Mouse (Mus musculus) spleen, postnatal 36 days (tissue): ENCODE results near the gene Nt5dc1.
A peak's percentile ranks its signal among the peaks of the same experiment; 100 is the strongest.
"Not testable (repeated sequence)": the region's sequence is repeated elsewhere in the genome, so short reads cannot be mapped to it uniquely, and the experiment has no call there.

Experiments used
- DNase-seq, 2 experiments: peaks; one replicate each; pipeline ENCODE4 v3.0.0; 2022; ENCODE audit warnings: low spot score in 2 of 2, mixed read lengths in 1 of 2

The Nt5dc1 gene

DNA sequence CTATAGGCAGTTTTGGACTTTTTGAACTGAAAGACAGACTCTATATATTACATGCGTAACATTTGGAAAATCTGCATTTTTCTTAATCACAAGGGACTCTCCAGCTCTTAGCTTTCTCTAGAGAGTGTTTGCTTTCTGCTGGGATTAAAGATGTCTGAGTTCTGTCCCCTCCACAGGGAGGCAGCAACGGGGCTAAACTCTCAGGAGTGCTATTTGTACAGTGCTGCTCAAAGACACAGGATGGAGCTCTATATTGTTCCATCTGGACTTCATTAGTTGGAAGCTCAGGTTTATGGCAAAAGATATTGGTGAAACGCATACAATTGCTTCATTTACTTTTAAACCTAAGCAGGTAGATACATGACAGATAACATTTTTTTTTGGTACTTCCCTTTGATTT lies 105.8 kb downstream of the Nt5dc1 start:
- no peak for DNase-seq

DNA sequence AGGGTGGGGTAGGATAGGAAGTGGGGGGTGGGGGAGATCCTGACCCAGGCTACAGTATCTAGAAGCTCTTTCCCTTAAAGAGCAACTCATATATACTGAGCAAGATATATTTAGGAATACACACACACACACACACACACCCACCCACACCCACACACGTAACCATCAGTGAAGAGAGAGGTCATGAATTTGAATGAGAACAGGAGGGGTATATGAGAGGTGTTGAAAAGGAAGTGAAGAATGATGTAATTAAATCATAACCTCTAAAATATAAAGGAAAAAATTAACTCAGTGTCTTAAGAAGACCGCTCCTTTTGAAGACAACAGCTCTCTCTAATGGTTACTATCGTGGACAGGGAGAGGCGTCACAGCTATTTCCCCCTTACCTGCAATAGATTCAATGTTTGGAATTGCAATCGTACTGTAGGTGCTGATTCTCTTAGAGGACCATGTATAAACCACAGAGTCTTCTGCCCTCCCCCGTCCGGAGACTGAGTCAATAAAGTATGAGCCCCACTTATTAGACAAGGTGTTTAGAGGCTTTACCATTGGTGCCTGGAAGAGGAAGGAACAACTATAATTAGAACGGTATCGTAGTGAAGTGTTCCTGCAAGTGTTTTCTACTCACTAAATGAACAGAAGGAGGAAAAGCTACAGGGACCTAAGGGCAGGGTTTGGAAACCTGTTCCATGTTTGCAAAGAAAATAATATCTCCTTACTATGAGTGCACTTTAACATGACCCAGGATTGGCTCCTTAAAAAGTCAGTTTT lies 108.3 kb downstream of the Nt5dc1 start:
- no peak for DNase-seq

DNA sequence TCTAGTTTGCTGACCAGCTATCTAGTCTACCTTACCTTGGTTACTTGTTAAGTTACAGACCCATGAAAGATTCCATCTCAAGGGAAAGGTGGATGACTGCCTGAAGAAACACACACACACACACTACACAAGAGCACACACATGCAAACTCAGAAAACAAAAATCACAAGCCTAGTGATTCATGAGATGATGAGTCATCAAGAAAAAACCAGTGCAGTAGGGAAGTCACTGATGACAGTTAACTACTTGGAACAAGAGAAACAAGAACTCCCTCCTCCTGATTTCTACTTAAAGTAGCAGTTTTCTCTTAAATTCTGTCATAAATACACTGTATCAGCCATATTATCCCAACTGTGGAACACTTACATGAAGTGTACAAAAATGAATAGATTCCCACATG lies 111.3 kb downstream of the Nt5dc1 start:
- no peak for DNase-seq

DNA sequence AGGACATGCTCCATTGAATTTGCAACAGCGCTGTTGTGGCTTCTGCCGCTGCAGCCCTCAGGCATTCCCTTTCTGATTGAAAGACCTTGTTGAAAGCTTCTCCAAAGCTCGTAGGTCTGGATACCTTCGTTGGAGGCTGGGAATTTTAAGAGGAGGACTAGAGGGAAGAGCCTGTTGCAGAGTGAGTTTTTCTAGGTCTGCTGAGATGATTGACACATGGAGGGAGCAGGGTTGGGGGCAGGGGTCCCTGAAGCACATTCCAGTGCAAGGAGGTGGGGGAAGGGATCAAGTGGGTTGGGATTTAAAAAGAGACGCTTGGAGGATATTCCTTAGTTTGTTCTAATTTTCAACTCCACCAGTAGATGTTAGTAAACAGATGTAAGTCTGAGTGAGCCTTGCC lies 118.0 kb downstream of the Nt5dc1 start:
- no peak for DNase-seq

DNA sequence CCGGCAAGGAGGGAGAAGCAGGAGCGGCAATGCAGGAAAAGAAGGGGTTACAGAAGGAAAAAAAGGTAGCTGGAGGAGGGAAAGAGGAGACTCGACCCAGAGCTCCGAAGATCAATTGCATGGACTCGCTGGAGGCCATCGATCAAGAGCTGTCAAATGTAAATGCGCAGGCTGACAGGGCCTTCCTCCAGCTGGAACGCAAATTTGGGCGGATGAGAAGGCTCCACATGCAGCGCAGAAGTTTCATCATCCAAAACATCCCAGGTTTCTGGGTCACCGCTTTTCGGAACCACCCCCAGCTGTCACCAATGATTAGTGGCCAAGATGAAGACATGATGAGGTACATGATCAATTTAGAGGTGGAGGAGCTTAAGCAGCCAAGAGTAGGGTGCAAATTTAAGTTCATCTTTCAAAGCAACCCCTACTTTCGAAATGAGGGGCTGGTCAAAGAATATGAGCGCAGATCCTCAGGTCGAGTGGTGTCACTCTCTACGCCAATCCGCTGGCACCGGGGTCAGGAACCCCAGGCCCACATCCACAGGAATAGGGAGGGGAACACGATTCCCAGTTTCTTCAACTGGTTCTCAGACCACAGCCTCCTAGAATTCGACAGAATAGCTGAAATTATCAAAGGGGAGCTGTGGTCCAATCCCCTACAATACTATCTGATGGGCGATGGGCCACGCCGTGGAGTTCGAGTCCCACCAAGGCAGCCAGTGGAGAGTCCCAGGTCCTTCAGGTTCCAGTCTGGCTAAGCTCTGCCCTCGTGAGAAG lies 120.2 kb downstream of the Nt5dc1 start:
- no peak for DNase-seq

DNA sequence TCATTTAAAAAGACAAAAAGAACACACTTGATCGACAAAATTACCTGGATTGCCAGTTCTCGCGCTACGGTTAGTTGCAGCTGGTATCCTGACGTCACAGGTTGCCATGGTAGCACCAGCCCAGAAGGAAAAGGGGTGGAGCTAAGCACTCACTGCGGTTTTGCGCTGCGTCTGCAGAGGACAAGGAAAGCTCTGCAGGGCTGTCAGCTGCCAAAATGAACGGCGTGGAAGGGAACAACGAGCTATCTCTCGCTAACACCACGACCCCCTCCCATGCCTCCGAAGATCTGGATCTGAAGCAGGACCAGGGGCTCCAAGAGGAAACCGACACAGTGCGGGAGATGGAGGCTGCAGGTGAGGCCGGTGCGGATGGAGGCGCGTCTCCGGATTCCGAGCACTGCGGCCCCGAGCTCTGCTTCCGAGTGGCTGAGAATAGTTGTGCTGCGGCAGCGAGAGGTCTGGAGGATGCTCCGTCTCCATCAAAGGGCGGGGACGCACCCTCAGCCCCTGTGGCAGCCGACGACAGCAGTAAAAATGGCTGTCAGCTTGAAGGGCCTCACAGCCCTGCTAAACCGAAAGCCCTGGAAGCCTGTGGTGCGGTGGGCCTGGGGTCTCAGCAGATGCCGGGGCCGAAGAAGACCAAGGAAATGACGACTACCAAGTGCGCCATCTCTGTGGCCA lies 120.9 kb downstream of the Nt5dc1 start, which contains the start of gene Tspyl4:
TSS of gene Tspyl4 (plus strand) at position 144 of the 681 bp plus-strand sequence.
- DNase-seq: peak; percentile 91 to 92

DNA sequence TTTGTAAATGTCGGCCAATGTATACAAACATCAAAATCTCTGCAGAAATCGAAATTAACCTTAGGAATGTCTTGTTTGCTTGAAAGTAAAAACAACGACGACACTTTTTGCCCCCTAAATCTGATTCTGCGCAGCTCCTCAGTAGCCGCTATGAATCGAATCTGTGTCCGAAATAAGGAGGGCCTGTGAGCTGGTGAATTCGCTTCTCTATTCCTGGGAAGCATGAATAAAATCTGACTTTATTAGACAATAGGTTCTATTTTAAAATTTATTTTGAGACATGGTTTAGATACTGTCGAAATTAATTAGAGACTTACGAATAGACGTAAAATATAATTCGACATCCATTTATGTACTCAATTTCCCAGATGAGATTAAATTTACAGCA lies 121.4 kb downstream of the Nt5dc1 start:
- DNase-seq: no peak

DNA sequence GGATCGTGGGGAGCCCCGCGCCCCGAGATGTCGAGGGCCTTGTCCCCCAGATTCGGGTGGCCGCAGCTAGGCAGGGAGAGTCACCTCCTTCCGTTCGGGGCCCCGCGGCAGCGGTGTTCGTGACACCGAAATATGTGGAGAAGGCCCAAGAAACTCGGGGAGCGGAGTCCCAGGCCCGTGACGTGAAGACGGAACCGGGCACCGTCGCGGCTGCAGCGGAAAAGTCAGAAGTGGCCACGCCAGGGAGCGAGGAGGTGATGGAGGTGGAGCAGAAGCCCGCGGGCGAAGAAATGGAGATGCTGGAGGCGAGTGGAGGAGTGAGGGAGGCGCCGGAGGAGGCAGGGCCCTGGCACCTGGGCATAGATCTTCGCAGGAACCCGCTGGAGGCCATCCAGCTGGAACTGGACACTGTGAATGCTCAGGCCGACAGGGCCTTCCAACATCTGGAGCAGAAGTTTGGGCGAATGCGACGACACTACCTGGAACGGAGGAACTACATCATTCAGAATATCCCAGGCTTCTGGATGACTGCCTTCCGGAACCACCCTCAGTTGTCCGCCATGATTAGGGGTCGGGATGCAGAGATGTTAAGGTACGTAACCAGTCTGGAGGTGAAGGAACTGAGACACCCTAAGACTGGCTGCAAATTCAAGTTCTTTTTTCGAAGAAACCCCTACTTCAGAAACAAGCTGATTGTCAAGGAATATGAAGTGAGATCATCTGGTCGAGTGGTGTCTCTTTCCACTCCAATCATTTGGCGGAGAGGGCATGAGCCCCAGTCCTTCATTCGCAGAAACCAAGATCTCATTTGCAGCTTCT lies 135.7 kb downstream of the Nt5dc1 start:
- peak; percentile 35 to 39 for DNase-seq

DNA sequence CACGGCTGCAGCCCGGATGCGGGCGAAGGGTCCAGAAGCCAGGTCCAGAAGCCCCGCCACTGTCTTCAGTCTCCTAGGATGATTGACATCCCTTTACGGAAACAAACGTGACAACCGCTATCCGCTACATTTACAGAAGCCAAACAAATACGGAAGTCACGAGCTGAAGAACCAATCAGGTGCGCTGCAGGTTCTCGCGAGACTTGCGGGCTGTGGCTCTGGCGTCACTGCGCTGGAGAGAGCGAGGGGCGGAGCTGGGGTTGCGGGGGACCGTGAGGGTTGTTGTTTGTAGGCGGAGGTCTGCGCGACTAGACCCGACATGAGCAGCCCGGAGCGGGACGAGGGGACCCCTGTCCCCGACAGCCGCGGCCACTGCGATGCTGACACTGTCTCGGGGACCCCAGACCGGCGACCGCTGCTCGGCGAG lies 136.4 kb downstream of the Nt5dc1 start, which contains the start of gene Tspyl1:
TSS of gene Tspyl1 (plus strand) at position 229 of the 427 bp plus-strand sequence.
- peak; percentile 97 to 99 for DNase-seq

DNA sequence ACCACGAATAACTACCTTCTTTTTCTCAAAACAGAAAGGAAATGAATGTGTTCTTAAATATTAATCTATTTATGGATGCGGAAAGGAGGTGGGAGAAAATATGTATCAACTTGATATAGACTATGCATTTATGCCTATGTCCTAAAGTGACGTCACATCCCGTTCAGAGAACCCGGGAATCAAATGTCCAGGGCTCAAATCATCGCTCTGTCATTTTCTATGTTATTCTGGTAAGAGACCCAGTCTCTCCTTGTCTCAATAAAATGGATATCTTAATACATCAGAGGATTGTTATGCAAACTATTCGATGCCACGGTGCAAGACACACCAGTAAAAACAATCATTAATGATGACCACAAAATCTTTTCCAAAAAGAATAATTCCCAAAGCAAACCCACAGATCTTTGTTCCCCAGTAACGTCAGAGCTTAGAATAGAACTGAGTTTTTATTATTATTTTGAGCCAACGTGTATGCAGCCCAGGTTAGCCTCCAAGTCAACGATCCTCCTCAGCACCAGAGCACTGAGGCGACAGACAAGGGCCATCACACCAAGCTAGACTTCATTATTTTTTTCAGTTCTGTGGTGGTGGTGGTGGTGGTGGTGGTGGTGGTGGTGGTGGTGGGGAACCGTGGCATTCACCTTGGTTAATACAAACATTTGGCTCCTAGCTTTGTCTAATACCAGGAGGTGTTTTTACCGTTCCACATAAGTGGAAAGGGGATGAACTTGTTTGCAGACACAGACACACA lies 137.0 kb downstream of the Nt5dc1 start:
- DNase-seq: no peak

DNA sequence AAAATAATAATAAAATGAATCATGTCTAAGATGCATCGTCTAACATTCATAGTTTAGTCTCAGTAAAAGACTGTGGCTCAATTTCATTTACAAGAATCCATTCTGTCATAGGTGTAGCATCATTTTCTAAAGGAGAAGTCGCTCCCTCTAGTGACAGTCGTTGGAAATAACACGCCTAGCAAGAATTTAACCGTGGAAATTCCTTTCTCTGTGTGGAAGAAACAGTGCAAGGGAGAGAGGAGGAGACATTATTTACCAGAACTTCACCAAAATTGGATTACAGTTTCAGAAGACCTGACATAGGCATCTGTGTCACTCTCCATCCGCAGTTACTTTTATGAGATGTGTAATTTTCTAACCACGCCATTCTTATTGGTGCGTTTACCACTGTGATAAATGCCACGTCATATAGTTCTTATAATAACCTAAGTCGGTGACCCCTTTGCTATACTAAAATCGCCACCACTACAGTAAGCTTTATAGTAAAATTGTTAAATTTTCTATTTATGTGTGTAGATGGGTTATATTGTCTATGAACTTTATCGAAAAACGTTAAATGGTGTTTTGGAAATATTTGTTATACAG lies 137.7 kb downstream of the Nt5dc1 start:
- DNase-seq: peak in 1 of 2 experiments; percentile 35

DNA sequence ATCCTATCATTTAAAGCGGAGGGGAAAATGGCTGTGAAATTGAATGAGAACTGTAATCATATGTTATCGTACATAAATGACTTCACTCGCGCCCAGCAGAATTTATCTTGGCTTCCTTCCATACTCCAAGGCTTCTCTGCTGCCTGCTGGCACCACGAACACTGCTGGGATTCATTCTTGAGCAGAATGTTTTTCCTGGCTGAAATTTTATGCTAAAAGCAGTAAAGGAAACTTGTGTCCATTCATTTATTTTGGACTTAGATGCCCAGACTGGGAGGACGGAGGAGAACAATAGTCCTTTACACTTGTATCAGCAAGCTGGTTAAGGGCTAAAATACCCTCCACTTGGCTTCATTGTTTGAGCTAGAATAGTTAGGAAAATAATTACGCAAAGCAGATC lies 146.7 kb downstream of the Nt5dc1 start:
- no peak for DNase-seq

DNA sequence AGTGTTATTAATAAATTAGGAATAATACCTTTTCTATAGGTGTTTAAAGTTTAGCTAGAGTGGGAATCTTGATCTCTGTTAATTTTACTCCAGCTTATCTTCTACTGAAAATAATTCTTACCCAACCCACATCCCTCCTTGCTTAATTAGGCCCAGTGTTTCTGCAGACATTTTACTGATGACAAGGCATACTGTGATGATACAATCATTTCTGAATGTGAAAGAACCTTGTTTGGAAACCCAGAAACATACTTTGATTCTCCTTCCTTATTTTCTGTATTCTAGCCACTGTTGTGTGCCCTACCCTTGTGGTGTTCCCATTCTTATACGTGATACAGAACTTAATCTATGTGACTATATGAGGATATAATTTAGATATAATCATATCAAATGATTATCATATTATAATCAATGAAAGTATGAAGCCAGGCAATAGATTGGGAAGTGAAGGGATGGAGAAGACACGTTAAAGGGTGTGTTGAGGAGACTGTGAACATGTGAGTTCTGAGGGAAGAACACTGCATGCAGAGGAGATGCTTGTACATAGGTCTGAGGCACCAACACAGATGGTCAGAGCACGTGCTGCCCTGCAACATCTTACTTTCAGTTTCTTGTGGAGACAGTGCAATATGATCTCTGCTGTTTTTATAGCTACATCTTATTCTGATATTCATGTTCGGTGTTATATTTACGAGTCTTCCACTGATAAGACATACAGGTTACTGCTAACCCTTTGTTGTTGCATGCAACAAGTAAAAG lies 150.9 kb downstream of the Nt5dc1 start:
- no peak for DNase-seq

DNA sequence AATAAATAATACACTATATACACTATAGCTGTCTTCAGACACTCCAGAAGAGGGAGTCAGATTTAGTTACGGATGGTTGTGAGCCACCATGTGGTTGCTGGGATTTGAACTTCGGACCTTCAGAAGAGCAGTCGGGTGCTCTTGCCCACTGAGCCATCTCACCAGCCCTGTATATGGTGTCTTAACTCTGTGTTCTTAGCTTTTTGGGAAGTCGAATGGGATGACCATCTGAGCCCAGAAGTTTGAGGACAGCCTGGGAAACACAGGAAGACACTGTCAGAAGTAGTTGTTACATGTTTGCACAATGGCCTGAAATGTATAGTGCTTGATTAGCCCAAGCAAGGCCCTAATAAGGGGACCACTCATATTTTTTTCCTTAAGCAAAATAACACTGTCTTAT lies 153.2 kb downstream of the Nt5dc1 start:
- no peak for DNase-seq

DNA sequence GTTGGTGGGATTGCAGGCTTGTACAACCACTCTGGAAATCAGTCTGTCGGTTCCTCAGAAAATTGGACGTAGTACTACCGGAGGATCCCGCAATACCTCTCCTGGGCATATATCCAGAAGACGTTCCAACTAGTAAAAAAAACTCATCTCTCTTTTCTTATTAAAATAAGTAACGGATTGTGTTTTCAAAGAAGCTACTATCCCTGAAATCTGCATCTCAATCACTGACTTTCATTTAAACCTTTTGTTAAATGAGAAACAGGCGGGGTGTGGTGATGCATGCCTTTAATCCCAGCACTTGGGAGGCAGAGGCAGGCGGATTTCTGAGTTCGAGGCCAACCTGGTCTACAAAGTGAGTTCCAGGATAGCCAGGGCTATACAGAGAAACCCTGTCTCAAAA lies 165.5 kb downstream of the Nt5dc1 start:
- not testable (repeated sequence) for DNase-seq

DNA sequence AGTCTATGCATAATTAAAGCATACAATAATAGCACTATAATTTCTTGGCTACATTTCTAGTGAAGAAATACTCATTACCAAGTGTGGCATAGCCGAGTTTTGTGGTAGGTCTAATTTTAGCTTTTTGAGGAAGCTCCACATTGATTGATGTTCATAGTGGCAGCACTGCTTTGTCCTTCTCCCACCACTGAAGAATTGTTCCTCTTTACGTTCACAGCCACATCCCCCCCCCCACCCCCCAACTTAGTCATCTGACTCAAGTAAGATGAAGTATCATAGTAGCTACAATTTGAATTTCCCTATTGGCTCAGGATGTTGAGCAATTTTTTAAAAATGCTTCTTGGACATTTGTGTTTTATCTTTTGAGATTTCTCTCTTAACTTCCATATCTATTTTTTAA lies 168.8 kb downstream of the Nt5dc1 start:
- DNase-seq: no peak

DNA sequence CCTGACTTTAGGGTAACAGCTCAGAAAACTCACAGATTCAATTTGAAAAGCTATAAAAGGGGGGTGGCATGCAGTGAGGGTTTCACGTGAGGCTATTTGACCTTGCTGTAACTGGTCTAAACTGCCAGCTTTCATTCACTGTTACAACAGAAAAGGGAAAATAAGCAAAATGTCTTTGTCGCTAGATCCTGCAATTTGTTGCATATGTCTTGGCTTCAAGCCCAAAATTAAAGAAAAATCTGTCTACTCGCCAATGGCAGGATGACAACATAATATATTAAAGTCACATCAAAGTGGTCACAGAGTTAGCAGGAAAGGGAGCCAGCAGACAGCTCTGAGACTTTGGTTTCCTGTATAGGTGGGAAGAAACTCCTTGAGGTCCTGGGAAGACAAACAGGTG lies 170.6 kb downstream of the Nt5dc1 start:
- DNase-seq: no peak

DNA sequence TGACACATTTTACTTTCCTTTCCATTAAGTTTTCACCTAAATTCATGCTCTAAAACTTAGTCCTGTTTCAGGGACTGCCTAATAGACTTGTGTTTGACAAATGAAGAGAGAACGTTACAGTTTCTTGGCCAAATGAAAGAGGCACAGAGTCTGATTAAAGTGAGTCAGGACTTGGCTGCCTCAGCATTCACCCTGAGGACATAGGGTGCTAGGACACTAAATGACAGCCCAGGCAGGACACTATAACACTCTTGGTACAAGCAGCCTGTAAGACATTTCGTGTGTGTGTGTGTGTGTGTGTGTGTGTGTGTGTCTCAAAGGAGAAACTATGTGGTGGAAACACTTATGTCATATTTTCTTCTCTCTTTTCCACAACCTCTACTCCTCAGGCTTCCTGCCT lies 172.2 kb downstream of the Nt5dc1 start:
- DNase-seq: no peak

DNA sequence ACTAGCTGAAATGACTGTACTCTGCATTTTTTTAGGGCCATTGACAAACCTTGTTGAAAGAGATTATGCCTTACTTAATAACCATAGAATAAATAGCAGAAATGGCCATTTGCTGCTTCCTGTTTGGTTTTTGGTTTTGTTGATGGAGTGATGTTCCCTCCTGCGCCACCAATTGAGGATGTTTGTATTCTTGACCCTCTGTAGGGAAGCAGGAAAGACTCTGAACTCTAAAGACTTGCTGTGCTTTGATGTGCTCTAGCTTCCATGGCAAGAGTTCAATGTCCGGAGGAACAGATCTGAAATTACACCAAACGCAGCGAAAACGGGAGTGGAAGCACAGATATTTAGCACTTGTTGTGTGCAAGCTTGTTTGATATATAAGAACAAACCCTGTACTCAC lies 173.6 kb downstream of the Nt5dc1 start:
- no peak for DNase-seq

DNA sequence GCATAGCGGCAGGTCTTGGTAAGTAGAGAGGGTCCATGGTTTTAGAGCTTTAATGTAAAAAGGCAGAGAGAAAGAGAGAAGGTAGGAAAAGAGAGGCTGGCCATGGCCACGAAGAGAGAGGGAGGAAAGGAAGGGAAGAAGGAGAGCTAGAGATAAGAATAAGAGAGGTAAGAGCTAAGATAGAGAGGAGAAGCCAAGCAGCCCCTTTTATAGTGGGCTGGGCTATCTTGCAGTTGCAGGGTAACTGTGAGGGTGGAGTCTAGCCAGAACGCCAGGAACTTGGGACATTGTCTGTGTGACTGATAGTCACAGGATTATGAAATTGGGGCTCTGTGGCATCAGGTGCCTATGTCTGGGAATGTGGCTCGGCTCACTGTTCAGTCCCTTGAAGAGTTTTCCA lies 179.8 kb downstream of the Nt5dc1 start:
- DNase-seq: no peak
